Mouse (Mus musculus): Measurements from ENCODE around the gene Vmn2r83.

Gene Vmn2r83

DNA sequence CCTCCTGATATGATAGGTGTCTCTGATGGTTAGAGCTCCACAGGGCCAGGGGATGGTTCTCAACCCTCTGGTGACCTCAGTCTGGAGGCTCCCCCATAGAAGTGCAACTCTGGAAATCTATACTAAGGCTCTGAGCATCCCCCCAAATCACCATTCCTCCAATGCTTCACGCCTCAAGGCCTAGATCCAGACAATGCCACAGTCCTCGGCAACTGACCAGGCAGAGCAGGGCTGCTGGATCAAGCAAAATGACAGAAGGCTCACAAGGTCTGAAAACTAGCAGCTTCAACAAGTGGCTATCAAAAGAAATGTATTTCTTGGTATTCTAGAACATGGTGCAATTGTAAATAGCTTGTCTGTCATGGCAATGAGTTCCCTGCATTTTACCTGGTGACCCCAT is 69.2 kb downstream of the Vmn2r83 start:
- no peak for DNase-seq (ENCODE audit: low spot score)

DNA sequence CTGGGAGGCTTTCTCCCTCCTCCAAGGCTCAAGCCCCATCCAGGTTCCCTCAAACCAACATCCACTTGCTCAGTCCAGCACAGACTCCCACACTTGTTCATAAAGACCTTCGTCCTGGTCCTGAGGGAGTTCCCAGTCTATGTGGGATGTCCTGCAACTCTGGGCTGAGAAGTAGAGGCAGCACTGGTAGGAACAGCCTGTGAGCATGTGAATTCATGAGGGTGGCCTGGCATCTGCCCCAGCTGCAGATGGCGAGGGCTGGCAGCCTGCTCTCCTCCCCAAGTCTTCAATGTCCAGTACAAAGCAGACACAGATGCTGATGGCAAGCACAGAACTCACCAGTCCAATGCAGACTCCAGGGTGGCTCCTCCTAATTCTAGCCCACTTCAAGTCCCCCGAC is 69.8 kb downstream of the Vmn2r83 start:
- no peak for DNase-seq (ENCODE audit: low spot score)

DNA sequence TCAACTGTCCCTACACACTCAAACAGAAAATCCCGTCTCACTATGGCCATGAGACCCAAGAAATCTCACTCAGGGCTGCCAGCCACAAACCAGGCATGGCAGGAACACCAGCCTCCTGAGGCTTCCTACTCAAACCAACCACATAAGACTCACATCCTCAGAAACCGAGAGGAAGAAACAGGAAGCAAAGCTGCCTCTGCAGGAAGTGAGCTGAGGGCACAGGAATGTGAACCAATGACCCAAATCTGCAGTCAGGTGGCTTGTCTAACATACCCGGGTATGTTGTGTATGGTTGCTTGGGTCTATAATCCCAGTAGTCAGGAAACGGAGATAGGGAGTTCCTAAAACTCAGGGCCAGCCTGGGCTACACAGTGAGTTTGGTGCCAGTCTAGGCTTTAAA is 70.3 kb downstream of the Vmn2r83 start:
- no peak for DNase-seq (ENCODE audit: low spot score)

DNA sequence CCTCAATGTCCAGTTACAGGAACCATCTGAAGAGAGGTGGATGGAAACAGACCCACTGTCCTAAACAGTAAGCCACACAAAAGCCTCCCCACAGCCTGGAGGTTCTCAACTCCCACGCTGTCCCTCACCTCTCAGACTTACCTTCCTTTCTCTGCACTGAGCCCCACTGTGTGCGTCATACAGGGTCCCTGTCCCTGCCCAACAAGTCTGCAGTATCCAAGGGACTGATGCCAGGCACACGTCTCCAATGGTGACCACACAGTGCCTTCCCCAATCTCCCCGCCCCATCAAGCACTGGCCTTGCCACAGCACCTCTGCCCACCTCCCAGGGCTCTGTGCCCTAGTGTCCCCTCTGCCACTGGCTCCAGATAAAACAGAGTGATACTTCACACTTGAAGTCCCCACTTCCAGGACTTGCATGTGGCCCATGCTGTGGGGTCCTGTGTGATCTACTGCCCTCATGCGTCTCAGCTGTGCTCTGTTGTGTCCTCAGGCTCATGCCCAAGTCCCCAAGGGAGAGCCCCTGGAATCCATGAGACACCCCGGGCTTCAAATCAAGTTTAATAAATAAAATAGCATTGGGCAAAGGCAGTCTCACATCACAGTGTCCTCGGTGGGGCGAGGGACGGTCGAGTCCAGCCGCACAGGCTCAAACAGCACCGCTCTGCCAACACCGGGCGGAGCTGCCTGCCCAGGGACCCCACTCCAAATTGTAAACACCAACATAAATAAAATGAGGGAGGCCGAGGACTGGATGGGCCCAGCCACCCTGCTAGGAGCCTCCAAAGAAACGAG is 71.4 kb downstream of the Vmn2r83 start:
- DNase-seq (ENCODE audit: low spot score) = no peak

DNA sequence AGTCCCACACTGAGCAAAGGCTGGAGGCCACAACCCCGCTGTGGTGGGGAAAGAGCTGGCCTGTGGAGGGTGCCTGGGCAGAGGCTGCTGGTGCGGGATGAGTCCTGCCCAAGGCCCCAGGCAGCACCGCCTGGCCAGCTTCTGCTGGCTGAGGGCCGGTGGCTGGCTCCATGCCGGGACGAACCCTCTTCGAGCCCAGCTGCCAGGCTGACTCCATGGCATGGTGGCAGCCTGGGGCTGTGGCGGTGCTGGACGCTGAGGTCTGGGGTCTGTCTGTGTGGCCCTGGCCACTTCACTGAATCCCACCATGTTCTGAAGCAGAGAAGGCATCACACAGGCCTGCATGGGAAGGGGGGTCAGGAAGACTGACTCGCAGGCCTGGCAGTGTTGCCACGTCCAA is 72.2 kb downstream of the Vmn2r83 start:
- DNase-seq (ENCODE audit: low spot score) = no peak

DNA sequence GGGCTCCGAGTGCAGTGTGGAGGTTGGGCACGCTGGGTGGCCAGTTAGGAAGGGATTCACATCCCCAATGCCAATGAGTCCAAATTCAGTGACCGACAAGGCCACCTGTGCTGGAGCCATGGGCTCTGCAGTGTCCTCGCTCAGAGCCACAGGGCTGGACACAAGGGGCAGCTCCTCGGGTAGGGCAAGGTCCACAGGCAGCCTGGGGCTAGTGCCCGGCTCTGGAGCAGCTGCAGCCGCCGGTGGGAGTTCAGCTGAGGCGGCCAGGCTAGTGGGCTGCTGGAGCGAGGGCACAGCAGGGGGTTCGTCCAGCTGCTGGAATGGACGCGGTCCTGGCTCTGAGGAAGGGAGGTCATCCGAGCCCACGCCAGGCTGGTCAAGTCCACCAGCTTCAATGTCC is 73.0 kb downstream of the Vmn2r83 start:
- DNase-seq (ENCODE audit: low spot score) = no peak

DNA sequence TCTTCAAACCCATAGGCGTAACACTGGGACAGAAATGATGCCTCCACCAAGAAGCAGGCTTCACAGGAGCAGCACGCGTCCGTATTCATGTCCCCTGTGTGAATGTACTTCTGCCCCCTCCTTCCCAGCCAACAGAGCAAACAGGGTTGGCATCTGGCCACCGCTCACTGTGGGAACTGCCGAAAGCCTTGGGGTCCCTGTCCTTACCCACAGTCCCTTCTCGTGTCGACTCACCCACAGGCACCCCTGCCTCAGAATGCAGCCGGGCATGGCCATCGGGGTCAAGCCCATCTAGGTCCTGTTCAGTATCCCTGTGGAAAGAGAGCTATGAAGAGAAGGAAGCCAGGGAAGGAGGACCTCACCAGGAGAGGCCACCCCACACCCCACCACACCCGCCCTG is 73.6 kb downstream of the Vmn2r83 start:
- DNase-seq (ENCODE audit: low spot score) = no peak
